Mouse (Mus musculus): Measurements from ENCODE around the gene Mink1.

- TF ChIP-seq CTCF (IDR thresholded peaks at IDR 0.05; ENCODE audit: borderline replicate concordance, extremely low read depth, insufficient read depth, insufficient read length) (no peak), POLR2A (IDR thresholded peaks at IDR 0.05; ENCODE audit: borderline replicate concordance, extremely low read depth, insufficient read depth, insufficient read length, poor library complexity, severe bottlenecking) (no peak)
Measured at GRCm38 (mm10) chr11:70598451-70598953, 35.8 kb downstream of the Mink1 start.
